Mouse (Mus musculus): ENCODE data around the gene Spata6. TPM values are rescaled to one million over a fixed set of nuclear protein-coding genes. Genes with fewer than 3 reads are reported as not detected.
A peak's percentile ranks its signal among the peaks of the same experiment; 100 is the strongest.

The Spata6 gene
- polyA plus RNA-seq, 1 experiment: 12.9 TPM

GRCm38 (mm10) chr4:111799892-111800291 is 80.1 kb downstream of the Spata6 start:
- H3K4me2 ChIP-seq (ENCODE audit: low read depth): no peak overlapping the region
- H3ac ChIP-seq (ENCODE audit: control insufficient read depth, insufficient read length): no peak overlapping the region
- no peaks in the 10 kb centered on the region for H3K36me3 ChIP-seq (ENCODE audit: control insufficient read depth, insufficient read depth)
- no peaks in the 10 kb centered on the region for H3K79me2 ChIP-seq (ENCODE audit: control insufficient read depth, insufficient read depth)
- TF ChIP-seq MAX (IDR thresholded peaks at IDR 0.05; ENCODE audit: low read depth) (no peak), CEBPB (IDR thresholded peaks at IDR 0.05; ENCODE audit: insufficient read depth, poor library complexity, severe bottlenecking) (no peak), TCF3 (IDR thresholded peaks at IDR 0.05; ENCODE audit: insufficient read length, low read depth) (no peak), MYOD1 (IDR thresholded peaks at IDR 0.05; ENCODE audit: control insufficient read depth in 1 of 3, insufficient read length in 2 of 3, low read depth in 2 of 3) (no peak), MYOG (IDR thresholded peaks at IDR 0.05; ENCODE audit: control insufficient read depth in 1 of 3, insufficient read depth in 1 of 3, insufficient read length in 2 of 3, low read depth in 2 of 3) (no peak), POLR2AphosphoS2 (IDR thresholded peaks at IDR 0.05; ENCODE audit: insufficient read length, low read depth) (no peak), E2F4 (IDR thresholded peaks at IDR 0.05; ENCODE audit: insufficient read depth) (no peak), POLR2A (IDR thresholded peaks at IDR 0.05; ENCODE audit: insufficient read length, low read depth) (no peak), USF1 (IDR thresholded peaks at IDR 0.05; ENCODE audit: low read depth) (no peak), REST (IDR thresholded peaks at IDR 0.05; ENCODE audit: insufficient read depth, insufficient read length) (no peak), TCF12 (IDR thresholded peaks at IDR 0.05; ENCODE audit: insufficient read depth, poor library complexity, severe bottlenecking) (no peak), SRF (IDR thresholded peaks at IDR 0.05; ENCODE audit: control insufficient read depth, insufficient read length, low read depth) (no peak)
- no peaks in the 10 kb centered on the region for H3K27me3 ChIP-seq (ENCODE audit: control insufficient read depth, insufficient read depth, insufficient read length)
- no peak overlapping the region for H3K4me3 ChIP-seq

GRCm38 (mm10) chr4:111803164-111803563 is 83.4 kb downstream of the Spata6 start:
- no peaks in the 10 kb centered on the region for H3K79me2 ChIP-seq (ENCODE audit: control insufficient read depth, insufficient read depth)
- no peaks in the 10 kb centered on the region for H3K27me3 ChIP-seq (ENCODE audit: control insufficient read depth, insufficient read depth, insufficient read length)

GRCm38 (mm10) chr4:111817478-111817877 is 97.7 kb downstream of the Spata6 start:
- no peaks in the 10 kb centered on the region for H3K36me3 ChIP-seq (ENCODE audit: control insufficient read depth, insufficient read depth)
- no peak overlapping the region for H3K4me3 ChIP-seq
- H3K27me3 ChIP-seq (ENCODE audit: control insufficient read depth, insufficient read depth, insufficient read length): no peaks in the 10 kb centered on the region
- H3K4me2 ChIP-seq (ENCODE audit: low read depth): no peak overlapping the region
- TF ChIP-seq POLR2AphosphoS2 (IDR thresholded peaks at IDR 0.05; ENCODE audit: insufficient read length, low read depth) (no peak), CEBPB (IDR thresholded peaks at IDR 0.05; ENCODE audit: insufficient read depth, poor library complexity, severe bottlenecking) (no peak), REST (IDR thresholded peaks at IDR 0.05; ENCODE audit: insufficient read depth, insufficient read length) (no peak), TCF12 (IDR thresholded peaks at IDR 0.05; ENCODE audit: insufficient read depth, poor library complexity, severe bottlenecking) (no peak), MAX (IDR thresholded peaks at IDR 0.05; ENCODE audit: low read depth) (no peak), USF1 (IDR thresholded peaks at IDR 0.05; ENCODE audit: low read depth) (no peak), TCF3 (IDR thresholded peaks at IDR 0.05; ENCODE audit: insufficient read length, low read depth) (no peak), POLR2A (IDR thresholded peaks at IDR 0.05; ENCODE audit: insufficient read length, low read depth) (no peak), MYOD1 (IDR thresholded peaks at IDR 0.05; ENCODE audit: control insufficient read depth in 1 of 3, insufficient read length in 2 of 3, low read depth in 2 of 3) (no peak), SRF (IDR thresholded peaks at IDR 0.05; ENCODE audit: control insufficient read depth, insufficient read length, low read depth) (no peak), E2F4 (IDR thresholded peaks at IDR 0.05; ENCODE audit: insufficient read depth) (no peak), MYOG (IDR thresholded peaks at IDR 0.05; ENCODE audit: control insufficient read depth in 1 of 3, insufficient read depth in 1 of 3, insufficient read length in 2 of 3, low read depth in 2 of 3) (no peak)
- no peaks in the 10 kb centered on the region for H3K79me2 ChIP-seq (ENCODE audit: control insufficient read depth, insufficient read depth)
- H3ac ChIP-seq (ENCODE audit: control insufficient read depth, insufficient read length): no peak overlapping the region

More at GRCm38 (mm10) chr4:111803164-111803563, 83.4 kb downstream of the Spata6 start:
- TF ChIP-seq TCF12 (IDR thresholded peaks at IDR 0.05; ENCODE audit: insufficient read depth, poor library complexity, severe bottlenecking) (no peak), TCF3 (IDR thresholded peaks at IDR 0.05; ENCODE audit: insufficient read length, low read depth) (no peak), REST (IDR thresholded peaks at IDR 0.05; ENCODE audit: insufficient read depth, insufficient read length) (no peak), SRF (IDR thresholded peaks at IDR 0.05; ENCODE audit: control insufficient read depth, insufficient read length, low read depth) (no peak), USF1 (IDR thresholded peaks at IDR 0.05; ENCODE audit: low read depth) (no peak), MYOD1 (IDR thresholded peaks at IDR 0.05; ENCODE audit: control insufficient read depth in 1 of 3, insufficient read length in 2 of 3, low read depth in 2 of 3) (no peak), POLR2A (IDR thresholded peaks at IDR 0.05; ENCODE audit: insufficient read length, low read depth) (no peak), POLR2AphosphoS2 (IDR thresholded peaks at IDR 0.05; ENCODE audit: insufficient read length, low read depth) (no peak), MYOG (IDR thresholded peaks at IDR 0.05; ENCODE audit: control insufficient read depth in 1 of 3, insufficient read depth in 1 of 3, insufficient read length in 2 of 3, low read depth in 2 of 3) (no peak), CEBPB (IDR thresholded peaks at IDR 0.05; ENCODE audit: insufficient read depth, poor library complexity, severe bottlenecking) (no peak)
- Histone ChIP-seq H3ac (ENCODE audit: control insufficient read depth, insufficient read length) (no peak overlapping the region), H3K4me2 (ENCODE audit: low read depth) (no peak overlapping the region), H3K4me3 (no peak overlapping the region), H3K36me3 (ENCODE audit: control insufficient read depth, insufficient read depth) (no peaks in the 10 kb centered on the region)

GRCm38 (mm10) chr4:111838882-111839281 is 119.1 kb downstream of the Spata6 start:
- H3K4me3 ChIP-seq: no peak overlapping the region
- H3K27me3 ChIP-seq (ENCODE audit: control insufficient read depth, insufficient read depth, insufficient read length): no peaks in the 10 kb centered on the region
- H3K4me2 ChIP-seq (ENCODE audit: low read depth): no peak overlapping the region
- no peaks in the 10 kb centered on the region for H3K79me2 ChIP-seq (ENCODE audit: control insufficient read depth, insufficient read depth)
- no peaks in the 10 kb centered on the region for H3K36me3 ChIP-seq (ENCODE audit: control insufficient read depth, insufficient read depth)
- H3ac ChIP-seq (ENCODE audit: control insufficient read depth, insufficient read length): no peak overlapping the region
- no peak for TF ChIP-seq TCF3 (IDR thresholded peaks at IDR 0.05; ENCODE audit: insufficient read length, low read depth)
- TF ChIP-seq MYOD1 (IDR thresholded peaks at IDR 0.05; ENCODE audit: control insufficient read depth in 1 of 3, insufficient read length in 2 of 3, low read depth in 2 of 3): no peak
- peak; percentile 75 for TF ChIP-seq CEBPB (IDR thresholded peaks at IDR 0.05; ENCODE audit: insufficient read depth, poor library complexity, severe bottlenecking)
- TF ChIP-seq MYOG (IDR thresholded peaks at IDR 0.05; ENCODE audit: control insufficient read depth in 1 of 3, insufficient read depth in 1 of 3, insufficient read length in 2 of 3, low read depth in 2 of 3): no peak
- no peak for TF ChIP-seq USF1 (IDR thresholded peaks at IDR 0.05; ENCODE audit: low read depth)
- no peak for TF ChIP-seq POLR2AphosphoS2 (IDR thresholded peaks at IDR 0.05; ENCODE audit: insufficient read length, low read depth)
- TF ChIP-seq MAX (IDR thresholded peaks at IDR 0.05; ENCODE audit: low read depth): no peak
